Mouse (Mus musculus) sigmoid colon, adult 10 weeks (tissue): ENCODE measurements around the gene Ubr3. TPM values are rescaled to one million over a fixed set of nuclear protein-coding genes. Genes with fewer than 3 reads are reported as not detected.

Experiments
- polyA plus RNA-seq: library from polyadenylated mRNA; stranded (reverse); fragments of 350-450 nt; fragmentation: Illumina TruSeq; extraction: RNeasy Lipid Tissue Mini Kit (QIAGEN cat#74804); gene quantifications from one replicate; pipeline ENCODE4 v1.2.3, GENCODE M21; 2014; ENCODE audit warnings: low read depth, low replicate concordance

Gene Ubr3
- 107 TPM for polyA plus RNA-seq

GRCm38 (mm10) chr2:69897039-69897617, at the start of gene Ubr3:
Ubr3 (plus strand) TSS chr2:69897246.

DNA sequence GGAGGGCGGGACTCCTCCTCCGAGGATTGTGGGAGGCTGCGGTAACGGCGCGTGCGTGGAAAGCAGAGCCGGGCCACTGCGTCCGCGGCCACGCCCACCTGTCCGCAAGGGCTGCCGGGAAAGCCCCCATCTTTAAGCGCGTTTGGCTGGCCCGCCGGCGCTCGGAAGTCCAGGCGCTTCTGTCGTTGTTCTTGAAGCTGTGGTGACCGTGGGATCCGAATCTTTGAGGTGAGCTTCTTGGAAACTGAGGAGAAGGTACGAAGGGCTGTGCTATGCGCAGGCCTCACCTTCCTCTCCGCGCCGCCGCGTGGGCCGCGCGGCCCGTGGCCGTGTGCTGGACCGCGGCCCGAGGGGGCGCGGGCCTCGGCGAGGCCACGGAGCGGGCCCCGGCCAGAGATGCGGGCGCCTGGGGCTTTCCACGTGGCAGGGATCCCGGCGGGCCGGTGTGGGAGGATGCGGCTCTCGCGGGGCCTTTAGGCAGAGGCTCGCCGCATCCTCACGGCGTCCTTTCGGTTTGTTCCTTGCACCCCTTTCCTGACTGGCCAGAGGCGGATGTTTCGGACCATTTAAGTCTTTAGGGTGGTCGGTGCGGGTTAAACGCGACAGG, 35.5 kb upstream of the Ubr3 start, which contains the start of gene Ssb:
TSS of gene Ssb (plus strand) at position 78 of the 607 bp plus-strand sequence.

GRCm38 (mm10) chr2:69885451-69886305, 11.4 kb upstream of the Ubr3 start, which contains the start of gene Mettl5:
Mettl5 (minus strand) TSS chr2:69885615.

DNA sequence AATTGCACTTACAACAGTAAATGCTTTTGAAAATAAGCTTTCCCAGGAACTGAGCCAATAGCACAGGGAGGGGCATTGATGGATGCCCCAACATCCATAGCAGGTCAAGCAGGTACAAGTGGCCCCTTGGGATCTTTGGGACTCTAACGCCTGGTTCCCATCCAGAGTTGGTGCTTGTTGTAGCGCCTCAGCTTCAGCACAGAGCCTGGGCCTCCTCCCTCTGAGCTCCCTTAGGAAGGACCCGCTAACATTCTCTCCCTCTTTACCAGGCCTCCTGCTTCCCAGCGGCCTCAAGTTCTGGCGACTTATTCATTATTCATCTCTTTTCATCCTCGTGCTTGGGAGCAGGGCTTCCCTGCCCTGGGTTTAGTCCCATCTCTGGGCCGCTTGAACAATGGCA, 141.7 kb downstream of the Ubr3 start, which contains the start of gene Myo3b:
TSS of gene Myo3b (plus strand) at position 375 of the 400 bp plus-strand sequence.

Other genes with a start within 250 kb of the Ubr3 start
- not detected for gene Klhl41, start 227.1 kb upstream of the Ubr3 start, polyA plus RNA-seq
- gene Fastkd1, start 183.7 kb upstream of the Ubr3 start, polyA plus RNA-seq = 62.6 TPM
- 342 TPM for gene Ppig, start 174.7 kb upstream of the Ubr3 start, polyA plus RNA-seq
- 5.3 TPM for gene Ccdc173, start 107.7 kb upstream of the Ubr3 start, polyA plus RNA-seq
- 71.4 TPM for gene Phospho2, start 107.6 kb upstream of the Ubr3 start, polyA plus RNA-seq
- 54.8 TPM for gene Klhl23, start 75.3 kb upstream of the Ubr3 start, polyA plus RNA-seq
- gene Ssb, start 35.7 kb upstream of the Ubr3 start, polyA plus RNA-seq = 720 TPM
- 69.0 TPM for gene Mettl5, start 11.6 kb upstream of the Ubr3 start, polyA plus RNA-seq
- not detected for gene Myo3b, start 141.9 kb downstream of the Ubr3 start, polyA plus RNA-seq